Mouse (Mus musculus): ENCODE measurements around the gene Gm49388.

DNA sequence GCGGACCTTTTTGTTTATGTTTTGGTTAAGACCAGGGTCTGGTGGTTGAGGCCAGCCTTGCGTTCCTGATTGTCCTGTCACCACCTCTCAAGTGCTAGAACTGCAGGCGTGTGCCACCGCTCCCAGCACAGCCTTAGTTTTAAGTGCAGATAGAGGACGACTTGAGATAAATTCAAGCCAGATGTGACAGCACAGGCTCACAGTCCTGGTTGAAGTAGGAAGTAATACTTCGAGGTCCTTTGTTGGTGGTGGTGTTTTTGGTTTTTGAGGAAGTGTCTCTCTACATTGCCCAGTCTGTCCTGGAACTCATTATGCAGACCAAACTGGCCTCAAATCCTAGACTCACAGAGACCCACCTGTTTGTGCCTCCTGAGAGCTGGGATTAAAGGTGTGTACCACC lies 25.7 kb upstream of the Gm49388 start:
- TF ChIP-seq CTCF (IDR thresholded peaks at IDR 0.05; ENCODE audit: low read depth): no peak
- no peak for TF ChIP-seq EP300 (IDR thresholded peaks at IDR 0.05; ENCODE audit: low read depth)
